Mouse (Mus musculus): Measurements from ENCODE around the gene Vmn2r63. TPM values are rescaled to one million over a fixed set of nuclear protein-coding genes. Genes with fewer than 3 reads are reported as not detected.
"Not testable (repeated sequence)": the region's sequence is repeated elsewhere in the genome, so short reads cannot be mapped to it uniquely, and the experiment has no call there.

Gene Vmn2r63
- polyA plus RNA-seq (2014; fragmentation: Nextera tagmentation; extraction: Ambion mirVana), result not detected in 2 replicates

DNA sequence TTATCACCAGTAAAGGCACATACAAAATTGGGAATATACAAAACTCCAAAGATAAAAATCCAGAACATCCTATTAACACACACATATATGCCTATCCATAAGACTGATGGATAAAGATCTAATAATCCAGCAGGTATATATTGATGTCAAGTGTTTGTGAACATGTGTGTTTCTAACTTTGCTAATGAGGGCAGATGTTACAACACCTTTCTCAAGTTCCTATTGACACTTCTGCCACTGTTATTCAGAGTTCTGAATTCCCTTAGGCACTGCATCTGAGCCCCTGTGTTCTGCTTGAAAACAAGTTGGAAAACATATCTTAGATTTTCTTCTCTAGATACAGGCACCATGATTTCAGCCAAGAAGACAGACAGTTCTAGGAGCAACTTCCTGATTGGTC, at the start of gene Vmn2r63:
Vmn2r63 (minus strand) TSS at position 101 of the 400 bp plus-strand sequence.
- not testable (repeated sequence) for H3K4me3 ChIP-seq (ENCODE audit: low read depth, low read length); H3K27ac ChIP-seq (ENCODE audit: low read length); H3K36me3 ChIP-seq (ENCODE audit: control insufficient read depth, insufficient read depth, low read length); H3K4me2 ChIP-seq (replicated peaks; ENCODE audit: low read depth, low read length); H3K9me3 ChIP-seq (ENCODE audit: control insufficient read depth, low read depth, low read length); H3K27me3 ChIP-seq (ENCODE audit: control insufficient read depth, insufficient read depth, low read length); H3K4me1 ChIP-seq (ENCODE audit: control insufficient read depth, insufficient read depth, low read length); H3K9ac ChIP-seq (replicated peaks; ENCODE audit: low read depth, low read length); ATAC-seq (ENCODE audit: insufficient number of reproducible peaks, insufficient read depth, low FRiP score, low read depth)

DNA sequence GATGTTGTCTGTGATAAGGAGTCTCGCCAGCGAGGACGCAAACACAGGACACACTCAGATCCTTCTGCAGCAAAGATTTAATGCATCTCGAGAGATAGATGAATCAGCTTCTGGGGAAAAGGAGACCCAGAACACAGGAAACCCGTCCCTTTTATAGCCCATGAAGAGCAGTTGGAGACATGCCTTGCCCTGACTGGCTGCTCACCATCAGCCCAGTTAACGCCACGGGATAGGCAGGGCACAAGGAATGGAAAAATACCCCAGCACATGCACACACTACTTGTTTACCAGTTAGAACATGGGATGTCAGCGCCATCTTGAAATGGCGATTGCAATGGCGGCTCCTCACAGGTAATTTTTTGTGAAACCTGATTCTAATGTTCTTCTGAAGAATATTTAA, 47.1 kb upstream of the Vmn2r63 start:
- no peaks in the 10 kb centered on the region for H3K4me1 ChIP-seq (ENCODE audit: control insufficient read depth, insufficient read depth, low read length)
- no peak for ATAC-seq (ENCODE audit: insufficient number of reproducible peaks, insufficient read depth, low FRiP score, low read depth)
- H3K9me3 ChIP-seq (ENCODE audit: control insufficient read depth, low read depth, low read length), result peaks cover 5% of the 10 kb centered on the region
- H3K9ac ChIP-seq (replicated peaks; ENCODE audit: low read depth, low read length), result no peak overlapping the region
- 90% methylated on average over 10 of the region's 10 CpGs for WGBS
- no peaks in the 10 kb centered on the region for H3K36me3 ChIP-seq (ENCODE audit: control insufficient read depth, insufficient read depth, low read length)
- H3K4me2 ChIP-seq (replicated peaks; ENCODE audit: low read depth, low read length), result no peak overlapping the region
- H3K4me3 ChIP-seq (ENCODE audit: low read depth, low read length), result no peak overlapping the region
- H3K27ac ChIP-seq (ENCODE audit: low read length), result no peak overlapping the region
- H3K27me3 ChIP-seq (ENCODE audit: control insufficient read depth, insufficient read depth, low read length), result no peaks in the 10 kb centered on the region

- H3K36me3 ChIP-seq (ENCODE audit: control insufficient read depth, insufficient read depth, low read length), result no peaks in the 10 kb centered on the region
- 84% methylated on average over 11 of the region's 11 CpGs for WGBS
- peaks cover 5% of the 10 kb centered on the region for H3K9me3 ChIP-seq (ENCODE audit: control insufficient read depth, low read depth, low read length)
These were observed 46.5 kb upstream of the Vmn2r63 start for GRCm38 (mm10) chr7:42980098-42980497.

GRCm38 (mm10) chr7:42965246-42965645, 31.6 kb upstream of the Vmn2r63 start:
- Histone ChIP-seq H3K9me3 (ENCODE audit: control insufficient read depth, low read depth, low read length) (peaks cover 13% of the 10 kb centered on the region), H3K9ac (replicated peaks; ENCODE audit: low read depth, low read length) (no peak overlapping the region), H3K4me1 (ENCODE audit: control insufficient read depth, insufficient read depth, low read length) (no peaks in the 10 kb centered on the region), H3K4me3 (ENCODE audit: low read depth, low read length) (no peak overlapping the region), H3K27me3 (ENCODE audit: control insufficient read depth, insufficient read depth, low read length) (no peaks in the 10 kb centered on the region), H3K27ac (ENCODE audit: low read length) (no peak overlapping the region), H3K36me3 (ENCODE audit: control insufficient read depth, insufficient read depth, low read length) (no peaks in the 10 kb centered on the region), H3K4me2 (replicated peaks; ENCODE audit: low read depth, low read length) (no peak overlapping the region)
- ATAC-seq (ENCODE audit: insufficient number of reproducible peaks, insufficient read depth, low FRiP score, low read depth), result no peak
- 65% methylated on average over 9 of the region's 9 CpGs for WGBS

More at GRCm38 (mm10) chr7:42980098-42980497, 46.5 kb upstream of the Vmn2r63 start:
- no peak for ATAC-seq (ENCODE audit: insufficient number of reproducible peaks, insufficient read depth, low FRiP score, low read depth)
- no peak overlapping the region for H3K27ac ChIP-seq (ENCODE audit: low read length)
- H3K4me1 ChIP-seq (ENCODE audit: control insufficient read depth, insufficient read depth, low read length), result no peaks in the 10 kb centered on the region
- H3K4me2 ChIP-seq (replicated peaks; ENCODE audit: low read depth, low read length), result no peak overlapping the region
- no peak overlapping the region for H3K4me3 ChIP-seq (ENCODE audit: low read depth, low read length)
- no peak overlapping the region for H3K9ac ChIP-seq (replicated peaks; ENCODE audit: low read depth, low read length)
- H3K27me3 ChIP-seq (ENCODE audit: control insufficient read depth, insufficient read depth, low read length), result no peaks in the 10 kb centered on the region

DNA sequence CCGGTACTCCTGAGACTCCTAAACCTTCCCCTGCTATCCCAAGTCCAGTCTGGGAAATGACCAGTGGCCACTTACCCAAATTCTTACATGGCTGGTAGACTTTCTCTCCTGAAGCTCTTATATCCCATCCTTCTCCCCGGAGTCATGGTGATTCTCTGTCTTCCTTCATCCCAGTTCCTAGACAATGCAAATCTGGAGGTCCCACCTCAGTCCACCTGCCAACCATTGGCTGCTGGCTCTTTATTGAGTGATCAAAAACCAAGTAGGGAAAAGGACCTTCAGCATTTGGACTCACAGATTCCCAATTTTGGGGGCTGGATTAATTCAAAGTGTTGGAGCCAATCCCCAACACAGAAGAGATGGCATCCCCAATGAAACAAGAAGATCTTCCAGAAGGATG, 35.6 kb downstream of the Vmn2r63 start:
- 78% methylated on average over 2 of the region's 2 CpGs for WGBS
- H3K4me3 ChIP-seq (ENCODE audit: low read depth, low read length); H3K4me1 ChIP-seq (ENCODE audit: control insufficient read depth, insufficient read depth, low read length); H3K27ac ChIP-seq (ENCODE audit: low read length); ATAC-seq (ENCODE audit: insufficient number of reproducible peaks, insufficient read depth, low FRiP score, low read depth); H3K4me2 ChIP-seq (replicated peaks; ENCODE audit: low read depth, low read length); H3K27me3 ChIP-seq (ENCODE audit: control insufficient read depth, insufficient read depth, low read length); H3K36me3 ChIP-seq (ENCODE audit: control insufficient read depth, insufficient read depth, low read length); H3K9me3 ChIP-seq (ENCODE audit: control insufficient read depth, low read depth, low read length); H3K9ac ChIP-seq (replicated peaks; ENCODE audit: low read depth, low read length): not testable (repeated sequence)

DNA sequence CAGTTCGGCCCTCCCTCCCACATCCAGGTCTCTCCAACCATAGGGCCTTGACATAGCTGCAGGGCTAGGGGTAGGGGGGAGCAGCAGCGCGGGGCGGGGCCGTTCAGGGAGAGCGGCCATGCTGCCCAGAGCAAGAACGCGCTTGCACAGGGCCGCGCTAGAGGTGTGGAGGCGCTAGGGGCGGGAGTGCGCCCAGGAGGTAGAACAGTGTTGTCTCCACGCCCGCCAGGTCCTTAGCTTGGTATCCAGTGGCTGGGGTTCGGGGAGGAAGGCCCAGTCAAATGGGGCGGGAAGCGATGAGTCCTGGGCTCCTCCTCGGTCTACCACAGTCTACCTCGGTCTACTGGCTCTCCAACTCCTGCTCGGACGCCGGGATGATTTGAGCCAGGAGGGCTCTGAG, 55.5 kb downstream of the Vmn2r63 start:
- H3K4me2 ChIP-seq (replicated peaks; ENCODE audit: low read depth, low read length), result no peak overlapping the region
- no peak for ATAC-seq (ENCODE audit: insufficient number of reproducible peaks, insufficient read depth, low FRiP score, low read depth)
- WGBS, result 40% methylated on average over 23 of the region's 23 CpGs
- no peaks in the 10 kb centered on the region for H3K36me3 ChIP-seq (ENCODE audit: control insufficient read depth, insufficient read depth, low read length)
- H3K4me1 ChIP-seq (ENCODE audit: control insufficient read depth, insufficient read depth, low read length), result no peaks in the 10 kb centered on the region
- no peak overlapping the region for H3K4me3 ChIP-seq (ENCODE audit: low read depth, low read length)
- H3K27ac ChIP-seq (ENCODE audit: low read length), result no peak overlapping the region
- H3K9me3 ChIP-seq (ENCODE audit: control insufficient read depth, low read depth, low read length), result no peaks in the 10 kb centered on the region
- H3K27me3 ChIP-seq (ENCODE audit: control insufficient read depth, insufficient read depth, low read length), result no peaks in the 10 kb centered on the region
- no peak overlapping the region for H3K9ac ChIP-seq (replicated peaks; ENCODE audit: low read depth, low read length)

GRCm38 (mm10) chr7:42866801-42867458, 66.7 kb downstream of the Vmn2r63 start, which contains the start of gene Gm2381:
Gm2381 (minus strand) TSS chr7:42867234.
- H3K4me1 ChIP-seq (ENCODE audit: control insufficient read depth, insufficient read depth, low read length); H3K4me2 ChIP-seq (replicated peaks; ENCODE audit: low read depth, low read length); ATAC-seq (ENCODE audit: insufficient number of reproducible peaks, insufficient read depth, low FRiP score, low read depth); H3K9me3 ChIP-seq (ENCODE audit: control insufficient read depth, low read depth, low read length); H3K27ac ChIP-seq (ENCODE audit: low read length); H3K4me3 ChIP-seq (ENCODE audit: low read depth, low read length); H3K36me3 ChIP-seq (ENCODE audit: control insufficient read depth, insufficient read depth, low read length); H3K27me3 ChIP-seq (ENCODE audit: control insufficient read depth, insufficient read depth, low read length); H3K9ac ChIP-seq (replicated peaks; ENCODE audit: low read depth, low read length): not testable (repeated sequence)
- WGBS, result 75% methylated on average over 8 of the region's 8 CpGs

Measured in stomach, embryonic 14.5 days (tissue).